Mouse (Mus musculus) embryonic facial prominence, embryonic 15.5 days (tissue): ENCODE measurements around the gene Mapk8ip1. TPM values are rescaled to one million over a fixed set of nuclear protein-coding genes. Genes with fewer than 3 reads are reported as not detected.
"Not testable (repeated sequence)": the region's sequence is repeated elsewhere in the genome, so short reads cannot be mapped to it uniquely, and the experiment has no call there.

Experiments
- ATAC-seq: fragments of 200-750 bp; cut with Nextera tagmentation; 2 replicates; pipeline ENCODE4 v1.8.0; 2017; ENCODE audit warnings: low read depth, moderate TSS enrichment; ENCODE audit not compliant: insufficient number of reproducible peaks, low FRiP score, low TSS enrichment
- H3K27ac ChIP-seq: fragments of 300-500 bp; sonication (generic); replicated peaks from 2 replicates; pipeline ENCODE4 v1.5.1; 2015; ENCODE audit warnings: mild to moderate bottlenecking, inconsistent platforms
- H3K27me3 ChIP-seq: fragments of 300-500 bp; sonication (generic); 2 replicates; pipeline ENCODE4 v1.6.1; 2015; ENCODE audit warnings: inconsistent platforms
- H3K36me3 ChIP-seq: fragments of 300-500 bp; sonication (generic); 2 replicates; pipeline ENCODE4 v1.6.1; 2015; ENCODE audit warnings: mild to moderate bottlenecking, inconsistent platforms
- H3K4me1 ChIP-seq: fragments of 300-500 bp; sonication (generic); 2 replicates; pipeline ENCODE4 v1.6.1; 2015; ENCODE audit warnings: inconsistent platforms
- H3K4me2 ChIP-seq: fragments of 300-500 bp; sonication (generic); replicated peaks from 2 replicates; pipeline ENCODE4 v1.6.1; 2015; ENCODE audit warnings: mild to moderate bottlenecking, inconsistent platforms
- H3K4me3 ChIP-seq: fragments of 300-500 bp; sonication (generic); replicated peaks from 2 replicates; pipeline ENCODE4 v1.5.1; 2015; ENCODE audit warnings: mild to moderate bottlenecking, inconsistent platforms
- H3K9ac ChIP-seq: fragments of 300-500 bp; sonication (generic); 2 replicates; pipeline ENCODE4 v1.6.1; 2015; ENCODE audit warnings: inconsistent platforms
- H3K9me3 ChIP-seq: fragments of 300-500 bp; sonication (generic); replicated peaks from 2 replicates; pipeline ENCODE4 v1.6.1; 2016; ENCODE audit warnings: inconsistent platforms
- WGBS: fragments of 180-500 bp; shearing (Covaris S2); methylation state at CpG from one replicate; pipeline ENCODE4 v1.1.7; 2015; 5-methylcytosine and 5-hydroxymethylcytosine counted together
- polyA plus RNA-seq: library from polyadenylated mRNA; unstranded; fragments of >200 nt; fragmentation: Nextera tagmentation; extraction: Ambion mirVana; gene quantifications from 2 replicates; pipeline ENCODE4 v1.2.1, GENCODE M21; 2015

Mapk8ip1 gene
- polyA plus RNA-seq, 1 experiment from 2014 or later = 34.0 TPM

GRCm38 (mm10) chr2:92402591-92403326 is 1.7 kb upstream of the Mapk8ip1 start:
- no peaks in the 10 kb centered on the region for H3K9me3 ChIP-seq
- H3K4me1 ChIP-seq = peaks cover 10% of the 10 kb centered on the region
- no peak for ATAC-seq
- H3K4me3 ChIP-seq = no peak overlapping the region
- H3K9ac ChIP-seq = no peak overlapping the region
- no peak overlapping the region for H3K27ac ChIP-seq
- WGBS = 79% methylated on average over 4 of the region's 4 CpGs
- peaks cover 40% of the 10 kb centered on the region for H3K36me3 ChIP-seq
- peaks cover 7% of the 10 kb centered on the region; the same call in 1 of the 2 replicates for H3K27me3 ChIP-seq
- no peak overlapping the region for H3K4me2 ChIP-seq

GRCm38 (mm10) chr2:92400682-92401081 is 381 bp downstream of the Mapk8ip1 start:
- 2% methylated on average over 21 of the region's 22 CpGs for WGBS
- Histone ChIP-seq H3K4me2 (peak overlapping the region; percentile 90), H3K9ac (peak overlapping the region; percentile 53), H3K27me3 (peaks cover 7% of the 10 kb centered on the region; the same call in 1 of the 2 replicates), H3K4me1 (peaks cover 10% of the 10 kb centered on the region), H3K9me3 (no peaks in the 10 kb centered on the region), H3K4me3 (peak overlapping the region; percentile 61), H3K27ac (no peak overlapping the region), H3K36me3 (peaks cover 21% of the 10 kb centered on the region)
- ATAC-seq = no peak

GRCm38 (mm10) chr2:92399877-92400276 is 1.2 kb downstream of the Mapk8ip1 start:
- H3K9me3 ChIP-seq, H3K4me3 ChIP-seq, H3K27me3 ChIP-seq, H3K4me1 ChIP-seq, H3K27ac ChIP-seq, H3K4me2 ChIP-seq, H3K9ac ChIP-seq, ATAC-seq: not testable (repeated sequence)
- 66% methylated on average over 3 of the region's 4 CpGs for WGBS
- H3K36me3 ChIP-seq = peaks cover 13% of the 10 kb centered on the region

- Histone ChIP-seq H3K27me3 (peaks cover 7% of the 10 kb centered on the region; the same call in 1 of the 2 replicates), H3K4me1 (peaks cover 17% of the 10 kb centered on the region), H3K9ac (no peak overlapping the region), H3K4me3 (no peak overlapping the region), H3K36me3 (no peaks in the 10 kb centered on the region), H3K27ac (no peak overlapping the region), H3K4me2 (no peak overlapping the region), H3K9me3 (no peaks in the 10 kb centered on the region)
- 76% methylated on average over 1 of the region's 1 CpGs for WGBS
- no peak for ATAC-seq
These were observed 3.6 kb downstream of the Mapk8ip1 start for GRCm38 (mm10) chr2:92397436-92397835.

- Histone ChIP-seq H3K4me1 (peaks cover 26% of the 10 kb centered on the region), H3K36me3 (no peaks in the 10 kb centered on the region), H3K4me3 (no peak overlapping the region), H3K9ac (no peak overlapping the region), H3K4me2 (no peak overlapping the region), H3K27me3 (peaks cover 3% of the 10 kb centered on the region; the same call in 1 of the 2 replicates), H3K9me3 (no peaks in the 10 kb centered on the region), H3K27ac (no peak overlapping the region)
- ATAC-seq = no peak
- WGBS = 78% methylated on average over 3 of the region's 3 CpGs
These were observed 5.5 kb downstream of the Mapk8ip1 start for GRCm38 (mm10) chr2:92395535-92395934.

DNA sequence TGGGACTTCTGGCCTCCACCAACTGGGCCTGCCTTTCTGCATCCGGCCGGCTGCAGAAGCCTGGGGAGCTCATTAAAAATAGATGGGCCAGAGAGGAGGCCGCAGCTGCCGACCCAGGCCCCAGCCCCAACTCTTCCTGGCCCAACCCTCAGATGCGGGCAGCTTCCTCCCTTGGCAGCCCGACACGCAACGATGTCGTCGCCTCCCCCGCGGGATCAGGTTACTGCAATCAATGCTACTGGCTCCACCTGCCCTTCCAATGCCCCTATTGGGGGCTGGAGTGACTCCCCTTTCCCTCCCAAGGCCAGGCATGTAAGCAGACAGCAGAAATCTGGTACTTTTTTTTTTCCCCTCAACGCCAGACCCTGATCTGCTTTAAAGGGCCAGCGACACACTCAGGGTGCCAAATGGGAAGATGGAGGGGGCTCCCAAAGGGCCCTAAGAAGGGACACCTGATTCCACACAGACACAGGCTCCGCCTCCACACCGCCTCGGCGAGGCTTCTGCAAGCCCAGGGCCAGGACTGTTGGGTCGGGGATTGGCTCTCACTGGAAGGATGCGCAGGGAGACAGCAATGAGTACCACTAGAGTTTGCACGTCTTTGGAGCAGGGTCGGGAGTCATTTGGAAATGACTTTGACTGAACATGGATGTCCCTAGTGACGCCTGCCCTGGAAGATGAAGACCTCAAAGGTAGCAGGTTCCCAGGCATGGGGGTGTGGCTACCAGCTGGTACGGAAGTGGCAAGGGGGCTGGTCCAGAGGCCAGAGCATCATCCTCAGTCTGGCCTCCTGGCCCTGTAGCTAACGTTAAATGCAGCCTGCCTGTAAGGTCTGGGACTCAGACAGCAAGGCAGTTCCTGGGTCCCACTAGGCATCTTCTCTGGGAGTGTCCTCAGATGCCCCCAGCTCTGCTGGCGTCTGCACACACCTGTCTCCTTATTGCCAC is 8.5 kb downstream of the Mapk8ip1 start:
- WGBS = 3% methylated on average over 26 of the region's 26 CpGs
- Histone ChIP-seq H3K9me3 (no peaks in the 10 kb centered on the region), H3K36me3 (no peaks in the 10 kb centered on the region), H3K9ac (peak overlapping the region; percentile 15; the same call in 1 of the 2 replicates), H3K27me3 (no peaks in the 10 kb centered on the region), H3K4me3 (peak overlapping the region; percentile 33), H3K4me1 (peaks cover 50% of the 10 kb centered on the region), H3K27ac (peak overlapping the region; percentile 53), H3K4me2 (peak overlapping the region; percentile 47)
- no peak for ATAC-seq

DNA sequence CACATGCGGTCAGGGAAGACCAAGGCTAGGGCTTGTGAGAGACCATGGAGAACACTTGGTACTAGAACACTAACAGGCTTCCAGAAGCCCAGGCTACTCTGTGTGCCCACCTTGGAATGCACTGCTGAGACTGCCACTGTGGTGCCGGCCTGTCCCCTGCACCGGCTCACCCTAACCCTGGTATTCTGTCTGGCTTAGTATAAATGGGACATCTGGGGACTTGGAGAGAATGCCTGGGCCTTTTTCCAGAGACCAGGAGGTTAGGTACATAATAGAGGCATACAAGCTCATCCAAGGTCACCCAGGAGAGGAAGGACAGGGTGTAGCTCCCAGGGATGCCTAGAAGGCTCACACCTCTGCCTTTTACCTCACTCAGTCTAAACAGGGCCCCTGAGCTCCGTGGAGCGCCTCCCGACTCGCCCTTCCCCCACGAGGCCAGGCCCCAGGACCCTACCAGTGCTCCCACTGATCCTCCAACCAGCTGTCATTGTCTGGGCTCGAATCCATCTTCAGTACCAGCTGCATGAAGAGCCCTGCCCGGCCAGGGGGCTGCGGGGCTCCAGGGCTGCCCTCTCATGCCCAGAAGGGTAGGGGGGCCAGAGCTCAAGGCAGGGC is 9.3 kb downstream of the Mapk8ip1 start:
- no peak for ATAC-seq
- Histone ChIP-seq H3K36me3 (peaks cover 4% of the 10 kb centered on the region; the same call in 1 of the 2 replicates), H3K27me3 (no peaks in the 10 kb centered on the region), H3K4me1 (peaks cover 54% of the 10 kb centered on the region), H3K4me2 (peak overlapping the region; percentile 47), H3K9ac (peak overlapping the region; percentile 15; the same call in 1 of the 2 replicates), H3K4me3 (peak overlapping the region; percentile 33), H3K27ac (peak overlapping the region; percentile 53), H3K9me3 (no peaks in the 10 kb centered on the region)
- 32% methylated on average over 11 of the region's 11 CpGs for WGBS

DNA sequence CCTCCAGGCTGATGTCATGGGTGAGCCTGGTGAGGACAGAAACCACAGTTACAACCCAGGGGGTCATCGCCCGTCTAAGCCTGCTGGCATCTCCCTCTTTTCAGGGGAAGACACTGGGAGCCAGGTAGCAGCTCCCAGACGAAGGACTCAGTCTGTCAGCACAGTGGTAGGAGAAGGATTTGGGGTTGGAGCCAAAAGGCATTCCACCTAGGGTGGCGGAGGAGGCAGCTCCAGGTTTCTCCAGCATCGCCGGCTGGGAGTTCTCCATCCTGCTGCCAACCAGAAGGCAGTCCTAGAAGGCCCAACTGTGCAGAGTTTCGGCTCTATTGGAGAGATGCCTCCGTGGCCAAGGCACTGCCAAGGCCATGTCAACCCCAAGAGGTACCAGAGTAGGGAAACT is 9.9 kb downstream of the Mapk8ip1 start:
- H3K9me3 ChIP-seq = no peaks in the 10 kb centered on the region
- H3K9ac ChIP-seq = no peak overlapping the region
- H3K27me3 ChIP-seq = no peaks in the 10 kb centered on the region
- H3K4me1 ChIP-seq = peaks cover 54% of the 10 kb centered on the region
- no peak for ATAC-seq
- H3K4me2 ChIP-seq = 0 out of 2 replicates have a peak overlapping the region, but pooled peaks have one; percentile 47
- peaks cover 11% of the 10 kb centered on the region; the same call in 1 of the 2 replicates for H3K36me3 ChIP-seq
- no peak overlapping the region for H3K4me3 ChIP-seq
- WGBS = 78% methylated on average over 8 of the region's 8 CpGs
- H3K27ac ChIP-seq = 0 out of 2 replicates have a peak overlapping the region, but pooled peaks have one; percentile 35

GRCm38 (mm10) chr2:92390206-92390930 is 10.7 kb downstream of the Mapk8ip1 start:
- Histone ChIP-seq H3K4me1 (peaks cover 54% of the 10 kb centered on the region), H3K9ac (no peak overlapping the region), H3K9me3 (no peaks in the 10 kb centered on the region), H3K4me2 (no peak overlapping the region), H3K27ac (no peak overlapping the region), H3K36me3 (peaks cover 19% of the 10 kb centered on the region; the same call in 1 of the 2 replicates), H3K4me3 (no peak overlapping the region), H3K27me3 (no peaks in the 10 kb centered on the region)
- no peak for ATAC-seq
- WGBS = 72% methylated on average over 6 of the region's 6 CpGs

GRCm38 (mm10) chr2:92389645-92390044 is 11.4 kb downstream of the Mapk8ip1 start:
- Histone ChIP-seq H3K27me3 (no peaks in the 10 kb centered on the region), H3K4me2 (peak overlapping the region; percentile 83), H3K27ac (peak overlapping the region; percentile 78), H3K9ac (no peak overlapping the region; the same call in 1 of the 2 replicates), H3K36me3 (peaks cover 26% of the 10 kb centered on the region), H3K4me1 (peaks cover 54% of the 10 kb centered on the region), H3K4me3 (peak overlapping the region; percentile 70), H3K9me3 (no peaks in the 10 kb centered on the region)
- peak; percentile 2; the same call in 1 of the 2 replicates for ATAC-seq
- 6% methylated on average over 10 of the region's 10 CpGs for WGBS
